Mouse (Mus musculus) CD8-positive naive resting alpha-beta T cell, adult 57 days (primary cell): ENCODE results near the gene Palm. TPM values are rescaled to one million over a fixed set of nuclear protein-coding genes. Genes with fewer than 3 reads are reported as not detected.

Experiments used
- total RNA-seq: library from RNA; stranded (reverse); gene quantifications from one replicate; pipeline ENCODE4 v1.2.4, GENCODE M21; 2023

Palm gene
- 5.8 TPM for total RNA-seq

GRCm38 (mm10) chr10:79793051-79793737 lies at the start of gene Palm:
Gene Palm, plus strand, starts transcription at chr10:79793572.

GRCm38 (mm10) chr10:79745898-79746773 lies 47.2 kb upstream of the Palm start, which contains the start of gene Polrmt:
Gene Polrmt, minus strand, starts transcription at chr10:79746581.

GRCm38 (mm10) chr10:79754856-79755516 lies 38.4 kb upstream of the Palm start, which contains the start of gene Fgf22:
Gene Fgf22, plus strand, starts transcription at chr10:79755076.

GRCm38 (mm10) chr10:79766508-79767325 lies 26.7 kb upstream of the Palm start, which contains the start of gene Rnf126:
Gene Rnf126, minus strand, starts transcription at chr10:79766952.

GRCm38 (mm10) chr10:79777103-79777531 lies 16.3 kb upstream of the Palm start, which contains the start of gene Fstl3:
Gene Fstl3, plus strand, starts transcription at chr10:79777272.

GRCm38 (mm10) chr10:79790861-79791260 lies 2.5 kb upstream of the Palm start, which contains the start of gene Prss57:
Gene Prss57, minus strand, starts transcription at chr10:79790961.

GRCm38 (mm10) chr10:79820782-79821181 lies 27.4 kb downstream of the Palm start, which contains the start of gene Misp:
Gene Misp, plus strand, starts transcription at chr10:79820989.

GRCm38 (mm10) chr10:79853860-79854795 lies 60.8 kb downstream of the Palm start, which contains the start of gene Ptbp1:
Gene Ptbp1, plus strand, starts transcription at chr10:79854427.

Other genes with a start within 250 kb of the Palm start
- 47.6 TPM for gene Mier2, start 238.4 kb upstream of the Palm start, total RNA-seq
- not detected for gene Theg, start 206.2 kb upstream of the Palm start, total RNA-seq
- gene C2cd4c, start 179.5 kb upstream of the Palm start, total RNA-seq: not detected
- not detected for gene Shc2, start 155.7 kb upstream of the Palm start, total RNA-seq
- not detected for gene Odf3l2, start 147.8 kb upstream of the Palm start, total RNA-seq
- gene Madcam1, start 129.0 kb upstream of the Palm start, total RNA-seq: not detected
- gene Tpgs1, start 124.2 kb upstream of the Palm start, total RNA-seq: 16.9 TPM
- 74.7 TPM for gene Cdc34, start 111.4 kb upstream of the Palm start, total RNA-seq
- 3.1 TPM for gene Gzmm, start 104.6 kb upstream of the Palm start, total RNA-seq
- 108 TPM for gene Bsg, start 89.1 kb upstream of the Palm start, total RNA-seq
- gene Hcn2, start 76.9 kb upstream of the Palm start, total RNA-seq: not detected
- 71.2 TPM for gene Polrmt, start 47.0 kb upstream of the Palm start, total RNA-seq
- not detected for gene Fgf22, start 38.5 kb upstream of the Palm start, total RNA-seq
- gene Rnf126, start 26.6 kb upstream of the Palm start, total RNA-seq: 62.8 TPM
- 1.1 TPM for gene Fstl3, start 16.3 kb upstream of the Palm start, total RNA-seq
- not detected for gene Prss57, start 2.6 kb upstream of the Palm start, total RNA-seq
- not detected for gene Misp, start 27.4 kb downstream of the Palm start, total RNA-seq
- gene Ptbp1, start 60.9 kb downstream of the Palm start, total RNA-seq: 606 TPM
- gene Prtn3, start 80.9 kb downstream of the Palm start, total RNA-seq: not detected
- gene Plppr3, start 81.1 kb downstream of the Palm start, total RNA-seq: not detected
- not detected for gene Elane, start 92.7 kb downstream of the Palm start, total RNA-seq
- gene Cfd, start 97.3 kb downstream of the Palm start, total RNA-seq: not detected
- gene Med16, start 115.4 kb downstream of the Palm start, total RNA-seq: 61.6 TPM
- gene Gm26602, start 117.3 kb downstream of the Palm start, total RNA-seq: not detected
- gene Kiss1r, start 123.4 kb downstream of the Palm start, total RNA-seq: 0.73 TPM
- 102 TPM for gene R3hdm4, start 127.6 kb downstream of the Palm start, total RNA-seq
- gene Arid3a, start 133.5 kb downstream of the Palm start, total RNA-seq: 7.3 TPM
- gene Wdr18, start 166.6 kb downstream of the Palm start, total RNA-seq: 48.8 TPM
- gene Grin3b, start 177.1 kb downstream of the Palm start, total RNA-seq: 0.58 TPM
- gene Tmem259, start 190.8 kb downstream of the Palm start, total RNA-seq: 142 TPM
- gene Cnn2, start 195.0 kb downstream of the Palm start, total RNA-seq: 499 TPM
- gene Abca7, start 202.9 kb downstream of the Palm start, total RNA-seq: 82.9 TPM
- 806 TPM for gene Arhgap45, start 223.1 kb downstream of the Palm start, total RNA-seq
- 68.7 TPM for gene Polr2e, start 246.2 kb downstream of the Palm start, total RNA-seq